Comparison of ENCODE assay signal across 17 mouse cellular contexts in genomic region chr4:126482951-126483350, GRCm38 (mm10).
"Had no signal": no experiment of that assay in that cellular context is flagged by ENCODE, and none has a peak within 500 bp of the region (broad histone marks: within the 10 kb centered on the region; RNA-seq: fewer than 3 reads in every experiment).

No protein-coding gene starts in this region.

- H3K27me3 ChIP-seq: limb, embryonic 12.5 days; limb, embryonic 15.5 days; liver, embryonic 12.5 days; liver, embryonic 15.5 days had no signal

- H3K9ac ChIP-seq: limb, embryonic 12.5 days; limb, embryonic 15.5 days; liver, embryonic 12.5 days; liver, embryonic 15.5 days had no signal

- ATAC-seq: liver, embryonic 12.5 days had no signal

- DNase-seq: kidney, adult 18-20 months; kidney, postnatal 25 days; layer of hippocampus, adult 9-11 months; lung, adult 2 months; lung, postnatal 14 days; lung, postnatal 4 days; midbrain, embryonic 14.5 days; right cerebral cortex, postnatal 25 days; thymus, adult 18-20 months; thymus, postnatal 36 days had no signal

- H3K27ac ChIP-seq: kidney, postnatal 0 days; layer of hippocampus, adult 2 months; limb, embryonic 12.5 days; limb, embryonic 15.5 days; liver, embryonic 12.5 days; liver, embryonic 15.5 days had no signal

- H3K4me1 ChIP-seq: limb, embryonic 12.5 days; limb, embryonic 15.5 days; liver, embryonic 12.5 days; liver, embryonic 15.5 days had no signal

- H3K9me3 ChIP-seq: limb, embryonic 12.5 days; limb, embryonic 15.5 days; liver, embryonic 12.5 days; liver, embryonic 15.5 days had no signal

- H3K4me2 ChIP-seq: limb, embryonic 12.5 days; limb, embryonic 15.5 days; liver, embryonic 12.5 days; liver, embryonic 15.5 days; midbrain, embryonic 11.5 days had no signal

- H3K36me3 ChIP-seq: limb, embryonic 12.5 days; limb, embryonic 15.5 days; liver, embryonic 12.5 days; liver, embryonic 15.5 days had no signal

- H3K4me3 ChIP-seq: layer of hippocampus, adult 2 months; limb, embryonic 12.5 days; limb, embryonic 15.5 days; liver, embryonic 12.5 days; liver, embryonic 15.5 days had no signal
